Comparison of ENCODE assay signal across 20 mouse cellular contexts in genomic region chr2:137207846-137208245, GRCm38 (mm10).
"Had no signal": no experiment of that assay in that cellular context is flagged by ENCODE, and none has a peak within 500 bp of the region (broad histone marks: within the 10 kb centered on the region; RNA-seq: fewer than 3 reads in every experiment).

No protein-coding gene starts in this region.

- ATAC-seq: intestine, embryonic 15.5 days; midbrain, embryonic 13.5 days; midbrain, embryonic 16.5 days had no signal

- H3K4me2 ChIP-seq: intestine, embryonic 15.5 days; kidney, embryonic 15.5 days; liver, embryonic 13.5 days; midbrain, embryonic 13.5 days; stomach, embryonic 15.5 days had no signal

- H3K4me1 ChIP-seq: intestine, embryonic 15.5 days; liver, embryonic 13.5 days; megakaryocyte, embryonic 14.5 days; midbrain, embryonic 13.5 days; stomach, embryonic 15.5 days had no signal

- H3K4me3 ChIP-seq: intestine, embryonic 15.5 days; kidney, embryonic 15.5 days; left cerebral cortex, adult 2 months; liver, embryonic 13.5 days; megakaryocyte, embryonic 14.5 days; midbrain, embryonic 10.5 days; midbrain, embryonic 13.5 days; myocyte; stomach, embryonic 15.5 days had no signal

- H3K9me3 ChIP-seq: intestine, embryonic 15.5 days; kidney, embryonic 15.5 days; liver, embryonic 13.5 days; midbrain, embryonic 10.5 days; midbrain, embryonic 13.5 days; stomach, embryonic 15.5 days had no signal

- DNase-seq: kidney, adult 11 months; kidney, adult 8-10 months; kidney, postnatal 10 days; kidney, postnatal 36 days; layer of hippocampus, postnatal 36 days; liver, embryonic 13.5 days; retina, postnatal 1 day; right cerebral cortex, postnatal 25 days; spleen, adult 18-20 months; thymus, adult 18-20 months; thymus, postnatal 36 days had no signal

- H3K9ac ChIP-seq: intestine, embryonic 15.5 days; kidney, embryonic 15.5 days; liver, embryonic 13.5 days; midbrain, embryonic 13.5 days; stomach, embryonic 15.5 days had no signal

- H3K27me3 ChIP-seq: intestine, embryonic 15.5 days; kidney, embryonic 15.5 days; liver, embryonic 13.5 days; megakaryocyte, embryonic 14.5 days; midbrain, embryonic 13.5 days; stomach, embryonic 15.5 days had no signal

- H3K27ac ChIP-seq: intestine, embryonic 15.5 days; kidney, embryonic 15.5 days; left cerebral cortex, adult 2 months; liver, embryonic 13.5 days; midbrain, embryonic 10.5 days; midbrain, embryonic 13.5 days; stomach, embryonic 15.5 days had no signal

- H3K36me3 ChIP-seq: intestine, embryonic 15.5 days; kidney, embryonic 15.5 days; liver, embryonic 13.5 days; midbrain, embryonic 10.5 days; midbrain, embryonic 13.5 days; stomach, embryonic 15.5 days had no signal
